Mouse (Mus musculus): ENCODE results near the gene Ntf5. TPM values are rescaled to one million over a fixed set of nuclear protein-coding genes. Genes with fewer than 3 reads are reported as not detected.

Ntf5 gene
- total and polyA plus RNA-seq, 2 experiments from 2014 or later: 0.16 TPM

- Histone ChIP-seq H3K4me3 (ENCODE audit: low read length) (no peak overlapping the region), H3K36me3 (ENCODE audit: insufficient read depth, low read length) (no peaks in the 10 kb centered on the region), H3K9me3 (ENCODE audit: low read length) (no peaks in the 10 kb centered on the region), H3K4me1 (ENCODE audit: insufficient read depth, low read length) (no peaks in the 10 kb centered on the region), H3K4me2 (ENCODE audit: low read depth, low read length) (no peak overlapping the region), H3K27me3 (ENCODE audit: insufficient read depth, low read length) (peaks cover 37% of the 10 kb centered on the region), H3K9ac (replicated peaks; ENCODE audit: low read length) (no peak overlapping the region), H3K27ac (no peak overlapping the region)
- no peak for ATAC-seq
- 44% methylated on average over 6 of the region's 6 CpGs for WGBS
- TF ChIP-seq CTCF (IDR thresholded peaks at IDR 0.05; ENCODE audit: low read depth): peak; percentile 67
- peak; percentile 81 for DNase-seq (ENCODE audit: low spot score)
Measured at GRCm38 (mm10) chr7:45403532-45404261, 9.8 kb upstream of the Ntf5 start.

- H3K27me3 ChIP-seq (ENCODE audit: insufficient read depth, low read length): peaks cover 50% of the 10 kb centered on the region
- no peaks in the 10 kb centered on the region for H3K36me3 ChIP-seq (ENCODE audit: insufficient read depth, low read length)
- peak within 1 kb of the TSS; percentile 34 for H3K4me3 ChIP-seq (ENCODE audit: low read length)
- 10% methylated on average over 28 of the region's 28 CpGs for WGBS
- peak within 1 kb of the TSS; percentile 50 for H3K4me2 ChIP-seq (ENCODE audit: low read depth, low read length)
- no peak within 1 kb of the TSS for H3K27ac ChIP-seq
- ATAC-seq (peak; percentile 34; the same call in 1 of the 2 replicates), DNase-seq (ENCODE audit: low spot score) (peak; percentile 28)
- H3K4me1 ChIP-seq (ENCODE audit: insufficient read depth, low read length): no peaks in the 10 kb centered on the region
- peak within 1 kb of the TSS; percentile 9; the same call in 1 of the 2 replicates for H3K9ac ChIP-seq (replicated peaks; ENCODE audit: low read length)
- no peaks in the 10 kb centered on the region for H3K9me3 ChIP-seq (ENCODE audit: low read length)
- TF ChIP-seq CTCF (IDR thresholded peaks at IDR 0.05; ENCODE audit: low read depth): peak; percentile 86
Measured at GRCm38 (mm10) chr7:45405091-45406075, 8.1 kb upstream of the Ntf5 start, which contains the start of gene Kcna7. Gene Kcna7, plus strand, starts transcription at chr7:45405653.

- no peaks in the 10 kb centered on the region for H3K4me1 ChIP-seq (ENCODE audit: insufficient read depth, low read length)
- peak overlapping the region; percentile 34 for H3K4me3 ChIP-seq (ENCODE audit: low read length)
- peak; percentile 21; the same call in 1 of the 2 replicates for ATAC-seq
- no peaks in the 10 kb centered on the region for H3K9me3 ChIP-seq (ENCODE audit: low read length)
- peaks cover 57% of the 10 kb centered on the region for H3K27me3 ChIP-seq (ENCODE audit: insufficient read depth, low read length)
- WGBS: 2% methylated on average over 109 of the region's 114 CpGs
- no peaks in the 10 kb centered on the region for H3K36me3 ChIP-seq (ENCODE audit: insufficient read depth, low read length)
- peak overlapping the region; percentile 9; the same call in 1 of the 2 replicates for H3K9ac ChIP-seq (replicated peaks; ENCODE audit: low read length)
- H3K4me2 ChIP-seq (ENCODE audit: low read depth, low read length): peak overlapping the region; percentile 50
- no peak overlapping the region for H3K27ac ChIP-seq
- peak; percentile 8 for DNase-seq (ENCODE audit: low spot score)
- TF ChIP-seq CTCF (IDR thresholded peaks at IDR 0.05; ENCODE audit: low read depth): no peak
Measured at GRCm38 (mm10) chr7:45406157-45407156, 7.0 kb upstream of the Ntf5 start.

GRCm38 (mm10) chr7:45407836-45408235, 5.7 kb upstream of the Ntf5 start:
- H3K4me1 ChIP-seq (ENCODE audit: insufficient read depth, low read length): no peaks in the 10 kb centered on the region
- no peak for ATAC-seq

GRCm38 (mm10) chr7:45408351-45408750, 5.1 kb upstream of the Ntf5 start:
- Histone ChIP-seq H3K4me2 (ENCODE audit: low read depth, low read length) (no peak overlapping the region), H3K36me3 (ENCODE audit: insufficient read depth, low read length) (no peaks in the 10 kb centered on the region)

More at GRCm38 (mm10) chr7:45407836-45408235, 5.7 kb upstream of the Ntf5 start:
- Histone ChIP-seq H3K27me3 (ENCODE audit: insufficient read depth, low read length) (peaks cover 64% of the 10 kb centered on the region), H3K4me3 (ENCODE audit: low read length) (no peak overlapping the region), H3K9ac (replicated peaks; ENCODE audit: low read length) (no peak overlapping the region), H3K36me3 (ENCODE audit: insufficient read depth, low read length) (no peaks in the 10 kb centered on the region), H3K4me2 (ENCODE audit: low read depth, low read length) (no peak overlapping the region), H3K9me3 (ENCODE audit: low read length) (no peaks in the 10 kb centered on the region), H3K27ac (no peak overlapping the region)
- DNase-seq (ENCODE audit: low spot score): no peak
- WGBS: 77% methylated on average over 10 of the region's 10 CpGs
- TF ChIP-seq CTCF (IDR thresholded peaks at IDR 0.05; ENCODE audit: low read depth): no peak

More at GRCm38 (mm10) chr7:45408351-45408750, 5.1 kb upstream of the Ntf5 start:
- 77% methylated on average over 7 of the region's 7 CpGs for WGBS
- no peak overlapping the region for H3K9ac ChIP-seq (replicated peaks; ENCODE audit: low read length)
- H3K27ac ChIP-seq: no peak overlapping the region
- no peak overlapping the region for H3K4me3 ChIP-seq (ENCODE audit: low read length)
- ATAC-seq: no peak
- H3K9me3 ChIP-seq (ENCODE audit: low read length): no peaks in the 10 kb centered on the region
- no peak for DNase-seq (ENCODE audit: low spot score)
- peaks cover under 1% of the 10 kb centered on the region; the same call in 1 of the 2 replicates for H3K4me1 ChIP-seq (ENCODE audit: insufficient read depth, low read length)
- no peak for TF ChIP-seq CTCF (IDR thresholded peaks at IDR 0.05; ENCODE audit: low read depth)
- peaks cover 67% of the 10 kb centered on the region for H3K27me3 ChIP-seq (ENCODE audit: insufficient read depth, low read length)

All from hindbrain, postnatal 0 days (tissue).